In the genomic region with DNA sequence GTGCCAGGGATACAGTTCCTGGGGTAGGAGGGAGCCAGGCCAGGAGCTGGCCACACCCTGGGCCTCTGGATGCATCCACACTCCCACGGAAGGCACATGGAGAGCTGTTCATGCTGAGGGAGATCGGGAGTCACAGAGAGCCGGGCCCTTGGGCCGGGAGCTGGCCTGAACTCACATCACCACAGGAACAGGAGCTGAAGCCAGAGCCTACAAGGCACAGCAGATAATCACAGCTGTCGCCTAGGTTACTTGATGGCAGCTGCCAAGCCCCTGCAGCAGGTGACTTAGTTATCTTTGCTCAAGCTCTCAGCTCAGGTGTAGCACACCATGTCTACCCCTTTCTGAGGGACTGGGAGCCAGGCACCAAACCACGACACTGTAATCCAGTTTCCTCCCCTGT, we compare ENCODE assay signal across 19 mouse cellular contexts. TPM values are rescaled to one million over a fixed set of nuclear protein-coding genes. Genes with fewer than 3 reads are reported as not detected.
A peak's percentile ranks its signal among the peaks of the same experiment; 100 is the strongest.
DNase-seq lines count a peak whose midpoint lies in the region; ATAC-seq and TF ChIP-seq lines count a peak whose summit lies in the region.
"Had no signal": no experiment of that assay in that cellular context is flagged by ENCODE, and none has a peak within 500 bp of the region (broad histone marks: within the 10 kb centered on the region; RNA-seq: fewer than 3 reads in every experiment).

No protein-coding gene starts in this region.

- H3K27ac ChIP-seq in midbrain, embryonic 10.5 days (replicated peaks), result 0 out of 2 replicates have a peak overlapping the region, but pooled peaks have one; percentile 17
- H3K27ac ChIP-seq in midbrain, postnatal 0 days (ENCODE audit: low read depth, low read length), result no peak overlapping the region
- H3K27ac ChIP-seq: embryonic facial prominence, embryonic 13.5 days; embryonic facial prominence, embryonic 15.5 days; forebrain, embryonic 10.5 days; forebrain, embryonic 12.5 days had no signal

- DNase-seq in cerebellum, postnatal 25 days, result peak; percentile 47 to 51
- no peak for DNase-seq in midbrain, embryonic 10.5 days (ENCODE audit: low spot score)
- DNase-seq in midbrain, postnatal 0 days (ENCODE audit: low spot score), result no peak
- DNase-seq: adrenal gland, adult 2 months; adrenal gland, postnatal 10 days; adrenal gland, postnatal 25 days; cerebellum, adult 8-10 months; cerebellum, postnatal 36 days; embryo, embryonic 11 days had no signal

- H3K4me2 ChIP-seq in midbrain, postnatal 0 days (ENCODE audit: low read depth, low read length, poor library complexity, severe bottlenecking), result no peak overlapping the region
- H3K4me2 ChIP-seq: embryonic facial prominence, embryonic 13.5 days; embryonic facial prominence, embryonic 15.5 days; forebrain, embryonic 12.5 days had no signal

- no peak for TF ChIP-seq CTCF in midbrain, postnatal 0 days (IDR thresholded peaks at IDR 0.05)

- peaks cover 61% of the 10 kb centered on the region for H3K4me1 ChIP-seq in midbrain, embryonic 10.5 days
- peaks cover 12% of the 10 kb centered on the region for H3K4me1 ChIP-seq in midbrain, postnatal 0 days (ENCODE audit: insufficient read depth, low read length)
- H3K4me1 ChIP-seq: embryonic facial prominence, embryonic 15.5 days had no signal

- ATAC-seq in cerebellum, adult (ENCODE audit: insufficient number of reproducible peaks, low FRiP score, low TSS enrichment), result no peak
- no peak for ATAC-seq in midbrain, postnatal 0 days (ENCODE audit: low FRiP score)
- ATAC-seq: forebrain, embryonic 14.5 days; forebrain, embryonic 16.5 days had no signal

- no peak overlapping the region for H3K9ac ChIP-seq in midbrain, postnatal 0 days (replicated peaks; ENCODE audit: low read length, poor library complexity, severe bottlenecking)
- H3K9ac ChIP-seq: embryonic facial prominence, embryonic 13.5 days; embryonic facial prominence, embryonic 15.5 days; forebrain, embryonic 12.5 days had no signal

- H3K27me3 ChIP-seq in midbrain, embryonic 10.5 days (ENCODE audit: low read depth, poor library complexity, severe bottlenecking), result peaks cover 97% of the 10 kb centered on the region
- H3K27me3 ChIP-seq in midbrain, postnatal 0 days (ENCODE audit: insufficient read depth, low read length), result no peaks in the 10 kb centered on the region

- WGBS in midbrain, embryonic 10.5 days, result 79% methylated on average over 6 of the region's 6 CpGs
- 73% methylated on average over 6 of the region's 6 CpGs for WGBS in midbrain, postnatal 0 days

- H3K4me3 ChIP-seq in midbrain, embryonic 10.5 days, result no peak overlapping the region
- no peak overlapping the region for H3K4me3 ChIP-seq in midbrain, postnatal 0 days (ENCODE audit: low read depth, low read length)
- H3K4me3 ChIP-seq: embryonic facial prominence, embryonic 13.5 days; embryonic facial prominence, embryonic 15.5 days; erythroblast, embryonic 14.5 days; forebrain, embryonic 10.5 days; forebrain, embryonic 12.5 days had no signal

- no peaks in the 10 kb centered on the region for H3K36me3 ChIP-seq in midbrain, embryonic 10.5 days
- no peaks in the 10 kb centered on the region for H3K36me3 ChIP-seq in midbrain, postnatal 0 days (ENCODE audit: insufficient read depth, low read length)
- H3K36me3 ChIP-seq: embryonic facial prominence, embryonic 13.5 days; embryonic facial prominence, embryonic 15.5 days; forebrain, embryonic 10.5 days; forebrain, embryonic 12.5 days had no signal

- H3K9me3 ChIP-seq in midbrain, embryonic 10.5 days (replicated peaks), result no peaks in the 10 kb centered on the region
- no peaks in the 10 kb centered on the region for H3K9me3 ChIP-seq in midbrain, postnatal 0 days (ENCODE audit: low read length)
- H3K9me3 ChIP-seq: embryonic facial prominence, embryonic 13.5 days; embryonic facial prominence, embryonic 15.5 days; forebrain, embryonic 10.5 days; forebrain, embryonic 12.5 days had no signal

RNA-seq across cellular contexts. Expression of gene Cdh22, which starts 23.7 kb away (rescaled TPM):
- polyA plus RNA-seq in midbrain, embryonic 10.5 days (2016; fragmentation: Nextera tagmentation; extraction: Ambion mirVana), result 3.9 and 7.1 TPM in 2 replicates
- total RNA-seq in midbrain, postnatal 0 days (2014; rRNA removed), result 41.3 and 47.9 TPM in 2 replicates
- 21.9 and 23.2 TPM in 2 replicates for polyA plus RNA-seq in midbrain, postnatal 0 days (2015; fragmentation: Nextera tagmentation; extraction: Ambion mirVana)
- total RNA-seq: common myeloid progenitor, adult 5-6 weeks; MEL had no signal
- polyA plus RNA-seq: erythroblast, embryonic 14.5 days had no signal

RNA-seq across cellular contexts. Expression of gene Slc35c2, which starts 29.3 kb away (rescaled TPM):
- 72.8 and 73.0 TPM in 2 replicates for polyA plus RNA-seq in midbrain, embryonic 10.5 days (2016; fragmentation: Nextera tagmentation; extraction: Ambion mirVana)
- 89.6 and 98.9 TPM in 2 replicates for total RNA-seq in midbrain, postnatal 0 days (2014; rRNA removed)
- polyA plus RNA-seq in midbrain, postnatal 0 days (2015; fragmentation: Nextera tagmentation; extraction: Ambion mirVana), result 68.7 and 69.3 TPM in 2 replicates

Comparison
In these comparisons a context has a peak if more than half of its experiments do, and no peak if none do; other contexts are left out.
1. DNase-seq: peak in cerebellum, postnatal 25 days (2 of 2); none in midbrain, embryonic 10.5 days (single experiment) and midbrain, postnatal 0 days (single experiment).